Mouse (Mus musculus) retina, postnatal 1 day (tissue): ENCODE measurements around the gene Olfml1.

Experiments
- DNase-seq: peaks from one replicate; pipeline ENCODE4 v3.0.0-alpha.2; 2012

The Olfml1 gene

GRCm38 (mm10) chr7:107567261-107567671 lies at the start of gene Olfml1:
Gene Olfml1 (plus strand): TSS chr7:107567446.
- DNase-seq = no peak

- no peak for DNase-seq
These were observed 47.8 kb upstream of the Olfml1 start for GRCm38 (mm10) chr7:107519256-107520025.

- DNase-seq = no peak
These were observed 45.8 kb upstream of the Olfml1 start for GRCm38 (mm10) chr7:107521411-107521810.

- peak; percentile 73 for DNase-seq
These were observed 40.9 kb upstream of the Olfml1 start for GRCm38 (mm10) chr7:107526299-107526698.

GRCm38 (mm10) chr7:107528169-107528772 lies 39.0 kb upstream of the Olfml1 start:
- DNase-seq = no peak

- no peak for DNase-seq
These were observed 37.9 kb upstream of the Olfml1 start for GRCm38 (mm10) chr7:107529364-107529763.

- no peak for DNase-seq
These were observed 31.9 kb upstream of the Olfml1 start for GRCm38 (mm10) chr7:107535311-107535710.

GRCm38 (mm10) chr7:107536516-107536915 lies 30.7 kb upstream of the Olfml1 start:
- DNase-seq = peak; percentile 18

GRCm38 (mm10) chr7:107540034-107540433 lies 27.2 kb upstream of the Olfml1 start:
- no peak for DNase-seq

GRCm38 (mm10) chr7:107545011-107545410 lies 22.2 kb upstream of the Olfml1 start:
- no peak for DNase-seq

- no peak for DNase-seq
These were observed 19.4 kb upstream of the Olfml1 start for GRCm38 (mm10) chr7:107547872-107548271.

- DNase-seq = no peak
These were observed 13.8 kb upstream of the Olfml1 start for GRCm38 (mm10) chr7:107553461-107553860.

GRCm38 (mm10) chr7:107555906-107556305 lies 11.3 kb upstream of the Olfml1 start:
- peak; percentile 29 for DNase-seq

GRCm38 (mm10) chr7:107560675-107561074 lies 6.6 kb upstream of the Olfml1 start:
- no peak for DNase-seq

GRCm38 (mm10) chr7:107561584-107561983 lies 5.7 kb upstream of the Olfml1 start:
- DNase-seq = no peak

GRCm38 (mm10) chr7:107563727-107564126 lies 3.5 kb upstream of the Olfml1 start:
- DNase-seq = no peak

- DNase-seq = no peak
These were observed 428 bp downstream of the Olfml1 start for GRCm38 (mm10) chr7:107567674-107568073.

GRCm38 (mm10) chr7:107568971-107569370 lies 1.7 kb downstream of the Olfml1 start:
- DNase-seq = no peak

- DNase-seq = no peak
These were observed 6.6 kb downstream of the Olfml1 start for GRCm38 (mm10) chr7:107573856-107574255.

- DNase-seq = no peak
These were observed 7.0 kb downstream of the Olfml1 start for GRCm38 (mm10) chr7:107574276-107574675.

GRCm38 (mm10) chr7:107592641-107593040 lies 25.4 kb downstream of the Olfml1 start:
- DNase-seq = peak; percentile 53

GRCm38 (mm10) chr7:107593904-107594303 lies 26.7 kb downstream of the Olfml1 start:
- no peak for DNase-seq

GRCm38 (mm10) chr7:107594325-107594856 lies 27.1 kb downstream of the Olfml1 start:
- peak; percentile 72 for DNase-seq

GRCm38 (mm10) chr7:107594857-107595402 lies 27.7 kb downstream of the Olfml1 start, which contains the start of gene Ppfibp2:
Gene Ppfibp2 (plus strand): TSS chr7:107595207.
- DNase-seq = peak; percentile 90
